Mouse (Mus musculus): ENCODE results near the gene Npm1. TPM values are rescaled to one million over a fixed set of nuclear protein-coding genes. Genes with fewer than 3 reads are reported as not detected.

The Npm1 gene
- polyA plus RNA-seq (2012; rRNA removed): 178 and 182 TPM in 2 replicates

- TF ChIP-seq POLR2A (IDR thresholded peaks at IDR 0.05; ENCODE audit: extremely low read depth, insufficient read depth, low read length): peak; percentile 99
- no peak for TF ChIP-seq CTCF (IDR thresholded peaks at IDR 0.05; ENCODE audit: extremely low read depth, insufficient read depth, low read length)
- Histone ChIP-seq H3K4me1 (ENCODE audit: control insufficient read depth, insufficient read depth, low read length) (peaks cover 2% of the 10 kb centered on the region; the same call in 1 of the 2 replicates), H3K4me3 (ENCODE audit: insufficient read depth, low read length) (peak within 1 kb of the TSS; percentile 68), H3K27ac (ENCODE audit: insufficient read depth, low read length) (peak within 1 kb of the TSS; percentile 55)
These were observed at the start of gene Npm1 for GRCm38 (mm10) chr11:33162998-33163506. Npm1 (minus strand) TSS chr11:33163206.

GRCm38 (mm10) chr11:33207411-33207810 is 44.4 kb upstream of the Npm1 start:
- H3K27ac ChIP-seq (ENCODE audit: insufficient read depth, low read length): no peak overlapping the region
- no peak for TF ChIP-seq CTCF (IDR thresholded peaks at IDR 0.05; ENCODE audit: extremely low read depth, insufficient read depth, low read length)
- no peak for TF ChIP-seq POLR2A (IDR thresholded peaks at IDR 0.05; ENCODE audit: extremely low read depth, insufficient read depth, low read length)
- no peaks in the 10 kb centered on the region for H3K4me1 ChIP-seq (ENCODE audit: control insufficient read depth, insufficient read depth, low read length)
- H3K4me3 ChIP-seq (ENCODE audit: insufficient read depth, low read length): no peak overlapping the region

GRCm38 (mm10) chr11:33204966-33205365 is 42.0 kb upstream of the Npm1 start:
- no peaks in the 10 kb centered on the region for H3K4me1 ChIP-seq (ENCODE audit: control insufficient read depth, insufficient read depth, low read length)
- TF ChIP-seq POLR2A (IDR thresholded peaks at IDR 0.05; ENCODE audit: extremely low read depth, insufficient read depth, low read length): no peak
- TF ChIP-seq CTCF (IDR thresholded peaks at IDR 0.05; ENCODE audit: extremely low read depth, insufficient read depth, low read length): no peak
- H3K4me3 ChIP-seq (ENCODE audit: insufficient read depth, low read length): no peak overlapping the region
- no peak overlapping the region for H3K27ac ChIP-seq (ENCODE audit: insufficient read depth, low read length)

GRCm38 (mm10) chr11:33204329-33204705 is 41.3 kb upstream of the Npm1 start:
- H3K27ac ChIP-seq (ENCODE audit: insufficient read depth, low read length): no peak overlapping the region
- H3K4me1 ChIP-seq (ENCODE audit: control insufficient read depth, insufficient read depth, low read length): no peaks in the 10 kb centered on the region
- TF ChIP-seq POLR2A (IDR thresholded peaks at IDR 0.05; ENCODE audit: extremely low read depth, insufficient read depth, low read length) (no peak), CTCF (IDR thresholded peaks at IDR 0.05; ENCODE audit: extremely low read depth, insufficient read depth, low read length) (no peak)
- no peak overlapping the region for H3K4me3 ChIP-seq (ENCODE audit: insufficient read depth, low read length)

GRCm38 (mm10) chr11:33203383-33204328 is 40.6 kb upstream of the Npm1 start, which contains the start of gene Tlx3:
Tlx3 (minus strand) TSS chr11:33203589.
- Histone ChIP-seq H3K4me1 (ENCODE audit: control insufficient read depth, insufficient read depth, low read length) (no peaks in the 10 kb centered on the region), H3K27ac (ENCODE audit: insufficient read depth, low read length) (no peak within 1 kb of the TSS), H3K4me3 (ENCODE audit: insufficient read depth, low read length) (no peak within 1 kb of the TSS)
- TF ChIP-seq CTCF (IDR thresholded peaks at IDR 0.05; ENCODE audit: extremely low read depth, insufficient read depth, low read length) (no peak), POLR2A (IDR thresholded peaks at IDR 0.05; ENCODE audit: extremely low read depth, insufficient read depth, low read length) (no peak)

- H3K4me3 ChIP-seq (ENCODE audit: insufficient read depth, low read length): no peak overlapping the region
- H3K27ac ChIP-seq (ENCODE audit: insufficient read depth, low read length): no peak overlapping the region
- H3K4me1 ChIP-seq (ENCODE audit: control insufficient read depth, insufficient read depth, low read length): no peaks in the 10 kb centered on the region
- TF ChIP-seq POLR2A (IDR thresholded peaks at IDR 0.05; ENCODE audit: extremely low read depth, insufficient read depth, low read length) (no peak), CTCF (IDR thresholded peaks at IDR 0.05; ENCODE audit: extremely low read depth, insufficient read depth, low read length) (no peak)
These were observed 40.0 kb upstream of the Npm1 start for GRCm38 (mm10) chr11:33202972-33203371.

GRCm38 (mm10) chr11:33202296-33202695 is 39.3 kb upstream of the Npm1 start:
- no peak overlapping the region for H3K4me3 ChIP-seq (ENCODE audit: insufficient read depth, low read length)
- H3K4me1 ChIP-seq (ENCODE audit: control insufficient read depth, insufficient read depth, low read length): no peaks in the 10 kb centered on the region
- H3K27ac ChIP-seq (ENCODE audit: insufficient read depth, low read length): no peak overlapping the region
- TF ChIP-seq CTCF (IDR thresholded peaks at IDR 0.05; ENCODE audit: extremely low read depth, insufficient read depth, low read length) (no peak), POLR2A (IDR thresholded peaks at IDR 0.05; ENCODE audit: extremely low read depth, insufficient read depth, low read length) (no peak)

GRCm38 (mm10) chr11:33201626-33202010 is 38.6 kb upstream of the Npm1 start:
- no peak overlapping the region for H3K27ac ChIP-seq (ENCODE audit: insufficient read depth, low read length)
- no peaks in the 10 kb centered on the region for H3K4me1 ChIP-seq (ENCODE audit: control insufficient read depth, insufficient read depth, low read length)
- H3K4me3 ChIP-seq (ENCODE audit: insufficient read depth, low read length): no peak overlapping the region
- no peak for TF ChIP-seq CTCF (IDR thresholded peaks at IDR 0.05; ENCODE audit: extremely low read depth, insufficient read depth, low read length)

- no peaks in the 10 kb centered on the region for H3K4me1 ChIP-seq (ENCODE audit: control insufficient read depth, insufficient read depth, low read length)
- H3K4me3 ChIP-seq (ENCODE audit: insufficient read depth, low read length): no peak overlapping the region
- no peak for TF ChIP-seq POLR2A (IDR thresholded peaks at IDR 0.05; ENCODE audit: extremely low read depth, insufficient read depth, low read length)
- no peak for TF ChIP-seq CTCF (IDR thresholded peaks at IDR 0.05; ENCODE audit: extremely low read depth, insufficient read depth, low read length)
- H3K27ac ChIP-seq (ENCODE audit: insufficient read depth, low read length): no peak overlapping the region
These were observed 38.0 kb upstream of the Npm1 start for GRCm38 (mm10) chr11:33200764-33201625.
